Mouse (Mus musculus): Measurements from ENCODE around the gene Hpse. TPM values are rescaled to one million over a fixed set of nuclear protein-coding genes. Genes with fewer than 3 reads are reported as not detected.

The Hpse gene
- total RNA-seq (2017), result 7.1 and 7.9 TPM in 2 replicates

DNA sequence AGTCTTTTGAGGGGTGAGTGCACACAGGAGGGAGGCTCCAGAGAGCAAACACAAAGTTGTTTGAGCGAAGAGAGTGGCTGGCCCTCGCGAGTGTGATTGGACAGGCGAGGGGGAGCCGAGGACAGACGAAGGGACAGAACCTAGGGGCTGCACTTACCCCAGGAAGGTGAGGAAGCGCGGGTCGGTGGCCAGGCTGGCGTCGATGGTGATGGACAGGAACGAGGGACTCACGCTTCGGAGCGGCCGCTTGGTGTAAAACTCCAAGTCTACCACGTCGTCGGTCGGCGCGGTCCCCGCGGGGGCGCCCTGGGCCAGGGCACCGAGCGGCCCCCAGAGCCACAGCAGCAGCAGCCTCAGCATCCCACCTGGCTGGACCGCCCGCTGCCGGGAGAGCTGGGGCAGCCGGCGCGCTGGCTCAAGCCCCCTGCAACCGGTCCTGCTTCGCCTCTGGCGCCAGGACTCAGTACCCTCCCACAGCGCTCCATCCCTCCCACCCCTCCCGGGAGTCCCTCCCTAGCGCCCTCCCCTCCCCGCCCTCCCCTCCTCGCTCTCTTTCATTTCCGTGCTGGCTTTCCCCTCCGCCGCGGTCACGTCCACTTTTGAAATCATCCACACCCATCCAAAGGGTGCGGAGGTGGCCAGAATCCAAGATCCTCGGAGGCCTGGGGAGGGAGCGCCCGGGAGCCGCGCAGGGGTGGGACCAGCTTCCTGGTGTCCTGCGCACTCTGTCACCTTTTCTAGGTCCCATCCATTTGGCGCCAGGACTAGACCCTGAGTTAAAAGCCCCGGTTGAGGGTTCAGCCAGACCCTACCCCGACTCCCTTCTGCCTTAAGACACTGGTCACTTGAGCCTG is at the start of gene Hpse:
Gene Hpse, minus strand, starts transcription at position 482 of the 854 bp plus-strand sequence.
- peak; percentile 29 to 37; a peak in 3 of 4 replicates for ATAC-seq (replicated peaks in 1 of 2; ENCODE audit: insufficient read depth in 1 of 2, low FRiP score in 2 of 2, low TSS enrichment in 1 of 2, low read depth in 1 of 2, poor library complexity in 2 of 2, severe bottlenecking in 2 of 2)

GRCm38 (mm10) chr5:100766026-100766425 is 46.5 kb upstream of the Hpse start:
- ATAC-seq (replicated peaks in 1 of 2; ENCODE audit: insufficient read depth in 1 of 2, low FRiP score in 2 of 2, low TSS enrichment in 1 of 2, low read depth in 1 of 2, poor library complexity in 2 of 2, severe bottlenecking in 2 of 2), result no peak

DNA sequence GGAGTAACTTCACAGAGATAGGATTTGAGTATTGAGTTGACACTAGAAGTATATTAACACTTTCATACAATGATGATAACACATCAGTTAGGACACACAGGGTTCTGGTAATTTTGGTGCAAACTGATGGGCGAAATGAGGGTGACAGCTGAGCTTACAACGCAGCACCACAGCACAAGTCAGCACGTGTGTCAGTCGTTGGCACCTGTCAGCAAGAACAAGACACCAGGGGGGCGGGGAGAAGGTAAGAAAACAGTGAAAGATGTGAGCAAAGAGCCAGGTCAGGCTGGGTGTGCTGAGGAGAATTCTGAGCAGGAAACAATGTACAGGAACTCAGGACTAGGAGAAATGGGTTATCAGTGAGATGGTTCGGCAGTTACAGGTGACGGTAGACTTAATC is 42.2 kb upstream of the Hpse start:
- ATAC-seq (replicated peaks in 1 of 2; ENCODE audit: insufficient read depth in 1 of 2, low FRiP score in 2 of 2, low TSS enrichment in 1 of 2, low read depth in 1 of 2, poor library complexity in 2 of 2, severe bottlenecking in 2 of 2), result no peak

DNA sequence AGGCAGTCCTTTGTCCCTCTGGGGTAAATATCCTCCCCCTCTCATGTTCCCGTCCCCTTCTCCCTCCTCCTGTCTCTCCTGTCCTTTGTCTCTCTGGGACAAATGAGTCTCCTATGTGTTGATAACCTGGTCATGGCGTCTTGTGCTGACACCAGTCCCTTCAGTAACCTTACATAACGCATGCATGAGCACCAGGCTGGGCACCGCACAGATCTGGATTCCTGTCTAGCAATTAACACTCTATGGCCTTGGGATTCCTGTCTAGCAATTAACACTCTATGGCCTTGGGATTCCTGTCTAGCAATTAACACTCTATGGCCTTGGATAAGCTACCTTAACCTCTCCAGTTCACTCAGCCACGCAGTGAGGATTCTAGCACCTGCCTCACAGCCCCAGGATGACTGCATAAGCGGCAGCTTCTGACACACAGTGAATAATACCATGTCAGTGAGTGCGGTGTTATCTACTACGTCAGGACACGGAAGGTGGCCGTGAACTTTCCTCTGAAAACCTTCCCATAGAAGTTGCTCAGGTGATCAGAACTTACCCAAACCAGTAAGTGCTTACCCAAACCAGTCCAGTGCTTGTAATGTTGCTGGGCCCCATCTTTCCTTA is 40.6 kb upstream of the Hpse start:
- ATAC-seq (replicated peaks in 1 of 2; ENCODE audit: insufficient read depth in 1 of 2, low FRiP score in 2 of 2, low TSS enrichment in 1 of 2, low read depth in 1 of 2, poor library complexity in 2 of 2, severe bottlenecking in 2 of 2), result no peak

DNA sequence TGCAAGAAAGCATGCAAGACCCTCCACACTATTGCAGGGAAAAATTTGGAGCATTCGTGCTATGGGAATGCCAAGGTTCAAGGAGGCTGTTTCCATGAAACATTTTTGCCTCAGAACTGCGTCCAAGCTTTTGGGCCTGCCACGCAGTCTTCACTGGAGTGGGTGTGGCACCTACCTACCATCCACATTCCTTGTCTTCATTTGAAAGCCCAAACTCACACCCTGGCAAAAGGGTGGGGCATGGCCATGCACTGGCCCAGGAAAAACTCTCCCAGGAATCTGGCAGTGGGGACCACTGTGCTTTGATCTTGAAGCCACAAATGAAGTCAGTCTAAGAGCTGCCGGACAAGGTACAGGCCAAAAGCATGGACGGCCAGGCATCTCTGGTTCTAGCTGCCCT is 38.6 kb upstream of the Hpse start:
- no peak for ATAC-seq (replicated peaks in 1 of 2; ENCODE audit: insufficient read depth in 1 of 2, low FRiP score in 2 of 2, low TSS enrichment in 1 of 2, low read depth in 1 of 2, poor library complexity in 2 of 2, severe bottlenecking in 2 of 2)

GRCm38 (mm10) chr5:100753407-100753806 is 33.9 kb upstream of the Hpse start:
- ATAC-seq (replicated peaks in 1 of 2; ENCODE audit: insufficient read depth in 1 of 2, low FRiP score in 2 of 2, low TSS enrichment in 1 of 2, low read depth in 1 of 2, poor library complexity in 2 of 2, severe bottlenecking in 2 of 2), result no peak

- no peak for ATAC-seq (replicated peaks in 1 of 2; ENCODE audit: insufficient read depth in 1 of 2, low FRiP score in 2 of 2, low TSS enrichment in 1 of 2, low read depth in 1 of 2, poor library complexity in 2 of 2, severe bottlenecking in 2 of 2)
These were observed 32.1 kb upstream of the Hpse start for GRCm38 (mm10) chr5:100751655-100752054.

DNA sequence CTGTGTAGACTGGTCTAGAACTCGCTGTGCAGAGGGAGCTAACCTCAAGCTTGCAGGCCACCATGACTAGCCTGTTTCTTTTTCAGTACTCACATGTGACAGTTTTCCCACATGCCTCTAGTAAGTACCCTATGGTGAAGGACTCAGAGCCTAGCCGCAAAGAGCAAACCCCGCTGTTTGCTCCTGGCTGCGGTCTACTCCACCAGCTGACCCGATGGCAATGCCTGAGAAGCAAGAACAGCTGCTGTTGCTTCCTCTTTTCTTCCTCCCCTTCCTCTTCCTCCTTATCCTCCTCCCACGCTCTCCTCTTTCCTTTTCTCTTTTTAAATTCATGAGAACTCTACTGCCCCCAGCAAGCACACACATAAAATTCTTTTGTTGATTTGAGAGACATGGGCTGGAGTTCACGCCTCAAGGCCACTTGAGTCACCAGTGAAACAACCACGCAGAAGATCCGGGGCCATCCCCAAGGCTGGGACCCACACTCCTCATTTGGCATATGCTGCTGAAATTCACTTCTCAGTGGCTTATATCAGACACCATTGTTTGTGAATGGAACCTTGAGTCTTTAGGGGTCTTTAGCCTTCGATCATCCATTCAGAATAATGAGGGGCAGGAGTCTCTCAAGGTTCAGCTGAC is 31.2 kb upstream of the Hpse start:
- peak; percentile 96 to 97 for ATAC-seq (replicated peaks in 1 of 2; ENCODE audit: insufficient read depth in 1 of 2, low FRiP score in 2 of 2, low TSS enrichment in 1 of 2, low read depth in 1 of 2, poor library complexity in 2 of 2, severe bottlenecking in 2 of 2)

DNA sequence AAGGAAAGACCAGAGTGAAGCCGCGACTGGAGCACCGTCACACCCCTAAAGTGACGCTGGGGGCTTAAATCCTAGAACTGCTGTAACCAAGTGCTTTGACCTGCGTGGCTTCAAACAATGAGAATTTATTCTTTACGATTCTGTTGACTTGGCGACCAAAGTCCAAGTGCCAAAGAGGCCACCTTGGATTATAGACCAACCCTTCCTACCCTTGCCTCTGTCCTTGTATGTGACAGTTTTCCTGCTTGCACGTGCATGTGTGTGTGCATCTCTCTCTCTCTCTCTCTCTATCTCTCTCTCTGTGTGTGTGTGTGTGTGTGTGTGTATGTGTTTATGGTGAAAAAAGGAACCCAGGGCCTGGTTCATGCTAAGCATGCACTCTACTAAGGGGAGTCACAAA is 19.3 kb upstream of the Hpse start:
- no peak for ATAC-seq (replicated peaks in 1 of 2; ENCODE audit: insufficient read depth in 1 of 2, low FRiP score in 2 of 2, low TSS enrichment in 1 of 2, low read depth in 1 of 2, poor library complexity in 2 of 2, severe bottlenecking in 2 of 2)

DNA sequence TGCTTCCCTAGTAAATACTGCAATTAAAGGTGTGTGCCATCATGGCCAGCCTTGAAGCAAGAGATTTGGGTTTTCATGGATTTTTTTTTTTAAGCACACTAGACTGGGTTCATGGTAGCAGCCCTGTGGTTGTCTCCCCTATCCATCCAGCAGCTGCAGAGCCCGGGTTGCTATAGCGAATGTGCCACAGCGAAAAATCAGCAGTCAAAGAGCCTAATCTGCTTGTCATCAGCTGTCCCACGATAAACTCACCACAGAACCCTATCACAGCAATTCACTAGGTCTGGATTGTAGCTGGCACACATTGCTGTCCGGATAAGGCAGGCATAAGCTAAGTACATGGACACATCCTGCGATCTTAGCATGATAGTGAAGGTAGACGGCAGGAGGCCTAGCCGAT is 17.4 kb upstream of the Hpse start:
- ATAC-seq (replicated peaks in 1 of 2; ENCODE audit: insufficient read depth in 1 of 2, low FRiP score in 2 of 2, low TSS enrichment in 1 of 2, low read depth in 1 of 2, poor library complexity in 2 of 2, severe bottlenecking in 2 of 2), result no peak

GRCm38 (mm10) chr5:100734535-100734934 is 15.0 kb upstream of the Hpse start:
- ATAC-seq (replicated peaks in 1 of 2; ENCODE audit: insufficient read depth in 1 of 2, low FRiP score in 2 of 2, low TSS enrichment in 1 of 2, low read depth in 1 of 2, poor library complexity in 2 of 2, severe bottlenecking in 2 of 2), result no peak

DNA sequence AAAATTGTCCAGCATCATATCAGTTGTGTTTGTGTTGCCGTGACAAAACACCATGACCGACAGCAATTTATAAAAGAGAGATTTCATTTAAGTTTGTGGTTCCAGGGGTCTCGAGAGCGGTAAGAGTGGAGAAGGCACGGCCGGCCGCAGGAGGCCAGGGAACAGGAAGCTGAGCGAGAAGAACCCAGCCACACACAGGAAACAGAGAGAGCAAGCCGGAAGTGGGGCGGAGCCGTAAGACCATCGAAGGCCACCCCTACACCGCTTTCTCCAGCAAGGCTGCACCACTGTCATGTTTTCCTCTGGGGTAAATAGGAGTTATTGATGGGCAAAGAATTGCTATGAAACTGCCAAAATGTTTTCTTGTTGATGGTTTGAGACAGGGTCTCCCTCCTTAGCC is 9.2 kb upstream of the Hpse start:
- ATAC-seq (replicated peaks in 1 of 2; ENCODE audit: insufficient read depth in 1 of 2, low FRiP score in 2 of 2, low TSS enrichment in 1 of 2, low read depth in 1 of 2, poor library complexity in 2 of 2, severe bottlenecking in 2 of 2), result peak; percentile 98 to 100

GRCm38 (mm10) chr5:100726001-100726400 is 6.5 kb upstream of the Hpse start:
- no peak for ATAC-seq (replicated peaks in 1 of 2; ENCODE audit: insufficient read depth in 1 of 2, low FRiP score in 2 of 2, low TSS enrichment in 1 of 2, low read depth in 1 of 2, poor library complexity in 2 of 2, severe bottlenecking in 2 of 2)

- ATAC-seq (replicated peaks in 1 of 2; ENCODE audit: insufficient read depth in 1 of 2, low FRiP score in 2 of 2, low TSS enrichment in 1 of 2, low read depth in 1 of 2, poor library complexity in 2 of 2, severe bottlenecking in 2 of 2), result no peak; a peak in 1 of 4 replicates
These were observed 2.8 kb downstream of the Hpse start for GRCm38 (mm10) chr5:100716762-100717161.

GRCm38 (mm10) chr5:100711219-100711618 is 8.3 kb downstream of the Hpse start:
- 0 out of 4 replicates have a peak, but pooled peaks of 1 of the 2 experiments have one; percentile 20 for ATAC-seq (replicated peaks in 1 of 2; ENCODE audit: insufficient read depth in 1 of 2, low FRiP score in 2 of 2, low TSS enrichment in 1 of 2, low read depth in 1 of 2, poor library complexity in 2 of 2, severe bottlenecking in 2 of 2)

DNA sequence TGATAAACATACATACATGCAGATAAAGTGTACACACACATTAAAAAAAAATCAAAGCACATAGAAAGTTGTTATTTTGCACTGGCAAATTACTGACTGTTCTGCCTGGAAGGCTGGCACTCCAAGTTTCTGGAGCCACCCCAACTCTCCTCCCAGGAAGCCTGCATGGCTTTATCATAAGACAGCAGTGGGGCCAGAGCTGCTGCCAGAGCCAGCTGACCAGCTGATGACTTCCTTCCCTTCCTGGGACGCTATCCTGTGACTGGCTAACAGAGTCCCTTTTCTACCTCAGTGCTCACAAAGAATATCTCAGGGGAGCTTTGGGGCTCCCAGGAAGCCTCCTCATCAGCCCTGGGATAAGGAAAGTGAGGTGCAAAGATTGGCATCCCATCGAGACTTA is 9.5 kb downstream of the Hpse start:
- peak; percentile 51 to 54 for ATAC-seq (replicated peaks in 1 of 2; ENCODE audit: insufficient read depth in 1 of 2, low FRiP score in 2 of 2, low TSS enrichment in 1 of 2, low read depth in 1 of 2, poor library complexity in 2 of 2, severe bottlenecking in 2 of 2)

GRCm38 (mm10) chr5:100709035-100709434 is 10.5 kb downstream of the Hpse start:
- no peak for ATAC-seq (replicated peaks in 1 of 2; ENCODE audit: insufficient read depth in 1 of 2, low FRiP score in 2 of 2, low TSS enrichment in 1 of 2, low read depth in 1 of 2, poor library complexity in 2 of 2, severe bottlenecking in 2 of 2)

- ATAC-seq (replicated peaks in 1 of 2; ENCODE audit: insufficient read depth in 1 of 2, low FRiP score in 2 of 2, low TSS enrichment in 1 of 2, low read depth in 1 of 2, poor library complexity in 2 of 2, severe bottlenecking in 2 of 2), result no peak
These were observed 12.8 kb downstream of the Hpse start for GRCm38 (mm10) chr5:100706675-100707074.

Data from hematopoietic stem cell, adult 5-6 weeks (primary cell).